Mouse (Mus musculus): ENCODE data around the gene Nkx6-1.
A peak's percentile ranks its signal among the peaks of the same experiment; 100 is the strongest.

Nkx6-1 gene

DNA sequence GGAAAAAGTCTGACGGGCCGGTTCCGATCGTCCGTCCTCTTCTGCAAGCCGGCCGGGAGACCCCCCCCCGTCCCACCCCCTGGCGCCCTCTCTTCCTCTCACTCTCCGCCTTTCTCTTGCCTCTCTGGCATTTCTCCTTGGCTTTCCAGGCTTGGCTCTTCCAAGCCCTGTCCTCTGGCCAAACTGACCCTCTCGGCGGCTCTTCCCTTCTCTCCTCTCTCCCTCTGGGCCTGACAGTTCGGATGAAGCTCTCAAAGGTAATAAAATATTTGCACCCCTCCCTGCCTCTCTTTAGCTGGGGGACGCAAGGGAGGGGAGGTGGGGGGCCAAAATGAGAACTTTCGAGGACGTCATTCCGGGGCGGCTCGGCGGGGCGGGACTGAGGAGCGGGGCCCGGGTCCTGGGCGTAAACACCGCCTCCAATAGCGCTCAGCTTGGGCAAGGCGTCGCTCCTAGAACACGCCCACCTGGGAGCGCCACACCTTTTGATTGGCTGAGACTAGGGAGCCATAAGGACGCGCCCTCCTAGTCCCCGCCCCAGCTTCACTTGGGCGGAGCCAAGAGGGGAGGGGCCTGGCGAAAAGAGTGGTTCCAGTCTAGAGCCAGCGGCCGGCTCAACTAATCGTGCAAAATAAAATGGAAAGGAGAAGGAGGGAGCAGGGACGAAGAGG is at the start of gene Nkx6-1:
TSS of gene Nkx6-1 (minus strand) at position 52 of the 671 bp plus-strand sequence.
- no peak for DNase-seq

DNA sequence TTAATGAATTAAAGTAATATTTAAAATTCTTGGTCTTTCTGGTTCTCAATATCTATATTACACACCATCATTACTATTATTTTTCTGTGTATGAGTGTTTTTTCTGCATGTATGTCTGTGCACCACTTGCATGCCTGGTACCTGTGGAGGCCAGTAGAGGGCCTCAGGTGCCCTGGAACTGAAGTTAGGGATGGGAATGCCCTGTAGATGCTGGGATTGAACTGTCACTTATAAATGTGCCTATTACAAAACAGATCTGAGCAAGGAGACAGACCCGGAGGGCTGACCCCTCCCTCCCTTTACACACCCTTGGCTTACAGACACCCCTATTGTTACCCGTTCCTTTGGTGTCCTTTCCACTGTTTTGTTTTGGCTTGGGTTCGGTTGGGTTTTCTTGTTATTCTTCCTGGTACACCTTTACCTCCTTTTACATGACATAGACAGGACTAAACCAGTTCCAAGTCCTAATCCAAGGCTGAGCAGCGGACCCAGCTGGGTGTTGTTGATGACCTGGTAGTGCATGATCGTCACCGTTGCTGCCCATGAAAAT is 48.3 kb upstream of the Nkx6-1 start:
- DNase-seq = no peak

DNA sequence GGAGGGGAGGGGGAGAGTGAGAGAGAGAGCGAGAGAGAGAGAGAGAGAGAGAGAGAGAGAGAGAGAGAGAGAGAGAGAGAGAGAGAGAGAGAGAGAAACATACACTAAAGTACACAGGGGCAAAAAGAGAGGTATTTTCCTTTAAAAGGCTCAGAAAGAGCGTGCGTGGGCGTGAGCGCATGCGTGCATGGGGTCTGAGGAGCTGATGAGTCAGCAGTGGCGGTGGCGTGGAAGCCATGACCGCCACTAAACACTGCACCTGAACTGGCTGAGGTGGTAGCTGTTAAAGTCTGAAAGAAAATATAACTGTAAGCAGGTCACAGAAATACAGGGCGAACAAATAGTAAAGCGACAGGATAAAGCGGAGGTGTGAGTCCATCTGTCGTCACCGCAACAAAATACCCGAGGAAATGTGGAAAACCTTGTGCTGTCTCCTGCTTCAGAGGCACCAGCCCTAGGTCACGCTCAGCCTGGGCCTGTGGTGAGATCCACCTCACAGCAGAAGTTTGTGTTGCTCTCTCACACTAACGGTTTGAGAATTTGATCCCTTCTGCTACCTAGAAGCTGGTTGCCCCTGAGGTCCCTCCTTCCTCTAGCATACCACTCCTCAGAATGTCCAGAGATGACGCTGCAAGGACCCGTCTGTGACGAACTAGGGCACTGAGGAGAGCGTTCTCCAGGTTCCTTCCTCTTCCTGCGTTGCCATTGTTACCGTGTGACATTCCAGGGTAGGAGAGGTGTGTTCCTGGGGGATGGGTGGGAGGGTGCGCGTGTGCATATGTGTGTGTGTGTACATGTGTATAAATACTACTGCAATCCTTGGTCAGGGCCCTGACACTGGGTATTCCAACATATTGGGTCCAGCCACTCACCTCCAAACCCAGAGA is 38.8 kb upstream of the Nkx6-1 start:
- no peak for DNase-seq

DNA sequence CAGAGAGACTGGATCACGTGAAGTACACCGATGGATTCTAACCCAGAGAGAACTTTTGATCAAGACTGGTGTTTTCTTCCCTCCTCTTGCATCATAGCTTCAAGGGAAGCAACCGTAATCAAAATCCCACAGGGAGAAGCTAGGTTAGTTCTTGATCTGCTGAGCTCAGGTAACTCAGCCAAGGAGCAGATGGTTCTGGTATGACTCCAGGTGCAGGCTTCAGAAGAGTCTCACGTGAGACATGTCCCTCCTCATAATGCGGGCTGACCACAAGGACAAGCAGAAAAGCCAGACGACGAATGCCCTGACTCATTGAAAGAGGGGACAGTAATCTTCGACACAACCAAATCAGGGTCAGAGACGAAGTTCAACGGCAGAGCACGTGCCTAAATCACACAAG is 37.8 kb upstream of the Nkx6-1 start:
- DNase-seq = no peak

DNA sequence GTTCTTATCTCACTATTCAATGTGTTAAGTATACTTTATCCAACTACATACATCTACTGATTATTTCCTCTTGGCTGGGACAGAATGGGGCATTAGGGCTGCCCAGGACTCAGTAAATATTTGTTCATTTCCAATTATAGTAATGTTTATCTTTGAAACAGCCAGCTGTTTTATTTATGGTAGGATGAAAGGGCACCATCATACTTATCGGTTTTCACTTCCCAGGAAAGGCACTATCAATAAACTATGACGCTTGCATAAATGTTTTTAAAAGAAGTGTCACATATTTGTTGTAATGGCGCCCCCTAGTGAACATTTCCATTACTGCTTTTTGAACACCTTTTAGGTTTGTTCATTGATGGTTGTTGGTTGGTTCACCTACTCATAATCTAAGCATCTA is 35.8 kb upstream of the Nkx6-1 start:
- peak; percentile 28 to 42 for DNase-seq

DNA sequence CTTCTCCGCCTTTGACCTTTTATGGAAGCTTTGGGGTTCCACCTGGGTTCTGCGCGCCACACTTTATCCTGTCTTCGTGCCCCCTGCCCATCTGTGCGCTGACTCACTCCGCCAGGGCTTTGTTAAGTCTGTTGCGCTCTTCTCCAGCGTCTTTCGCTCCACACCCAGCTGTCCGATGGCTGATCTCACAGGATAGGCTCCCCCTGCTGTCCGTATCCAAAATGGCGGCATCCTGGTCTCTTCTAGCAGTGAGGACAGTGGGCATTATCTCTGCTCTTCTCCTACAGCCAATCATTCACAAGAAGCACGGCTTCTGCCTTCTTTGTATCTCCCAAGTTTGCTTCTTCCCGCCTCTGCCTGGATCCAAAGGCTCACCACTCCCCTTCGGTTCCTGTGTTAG is 23.8 kb upstream of the Nkx6-1 start:
- DNase-seq = no peak

DNA sequence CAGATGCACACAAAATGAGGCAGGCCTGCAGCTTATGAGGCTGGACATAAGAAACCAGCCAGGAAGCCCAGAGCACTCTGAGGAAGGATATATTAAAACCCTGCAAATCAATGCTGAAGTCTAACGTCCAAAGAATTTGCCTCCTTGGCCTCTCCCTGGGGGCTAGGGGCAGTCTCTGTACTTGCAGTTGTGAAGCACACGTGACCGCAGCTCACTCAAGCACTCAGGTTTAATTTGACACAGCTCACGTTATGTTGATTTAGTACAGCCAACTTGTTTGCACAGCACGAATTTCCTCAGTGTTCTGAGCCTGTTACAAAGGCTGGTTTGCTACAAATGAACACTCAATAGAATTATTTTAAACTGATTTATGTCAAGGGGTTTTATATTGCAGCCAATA is 18.5 kb upstream of the Nkx6-1 start:
- DNase-seq = no peak

DNA sequence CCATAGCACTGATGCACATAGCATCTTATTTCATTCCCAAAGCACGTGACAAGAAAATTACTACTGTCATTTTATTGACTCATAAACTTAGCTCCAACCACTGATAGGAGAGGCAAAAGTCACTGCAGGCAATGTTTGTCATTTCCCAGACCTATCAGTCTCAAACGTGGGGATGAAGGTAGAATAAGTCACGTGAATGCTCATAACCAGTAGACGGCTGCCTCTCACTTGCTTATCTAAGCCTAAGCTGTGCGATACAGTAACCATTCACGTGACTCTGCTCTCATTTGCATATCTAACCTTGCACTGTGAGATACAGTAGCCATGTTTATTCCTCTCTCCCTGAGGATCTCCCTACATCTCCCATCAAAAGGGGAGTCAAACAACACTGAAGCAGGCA is 15.5 kb upstream of the Nkx6-1 start:
- DNase-seq = no peak

DNA sequence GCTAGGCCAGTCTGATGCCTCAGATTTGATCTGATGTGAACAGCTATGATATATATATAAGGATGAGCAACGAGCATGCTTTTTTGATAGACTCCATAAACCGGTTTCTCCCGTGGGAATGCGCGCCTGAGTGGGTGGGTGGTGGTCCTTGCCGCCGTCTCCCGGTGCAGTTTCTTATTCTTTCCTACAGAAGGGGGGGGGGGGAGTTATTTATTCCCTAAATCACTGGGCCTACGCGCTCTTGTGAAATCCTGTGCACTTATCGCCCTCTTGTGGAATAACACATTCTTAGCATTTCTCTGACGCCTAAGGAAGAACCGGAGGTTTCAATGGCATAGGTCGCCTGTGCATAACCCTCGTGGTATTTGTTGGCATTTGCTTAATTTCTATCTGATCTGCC is 4.6 kb upstream of the Nkx6-1 start:
- DNase-seq = no peak

DNA sequence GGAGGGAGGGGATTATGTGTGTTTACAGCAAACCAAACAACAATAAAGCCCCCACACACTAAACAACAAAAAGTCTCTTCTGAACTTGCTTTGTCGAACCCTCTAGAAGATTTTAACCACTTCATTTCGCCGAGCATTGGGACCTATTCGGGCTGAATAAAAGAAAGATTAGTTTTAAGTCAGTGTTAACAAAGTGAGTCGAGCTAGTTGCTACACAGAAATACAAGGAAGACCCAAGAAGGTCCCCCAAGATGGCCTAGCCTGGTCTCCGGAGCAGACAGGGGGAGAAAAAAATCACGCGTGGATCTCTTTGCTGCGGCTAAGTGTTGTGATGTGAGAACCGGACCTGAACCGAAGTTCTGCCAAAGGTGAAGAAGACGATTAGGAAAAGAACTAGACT is 3.7 kb upstream of the Nkx6-1 start:
- no peak for DNase-seq

DNA sequence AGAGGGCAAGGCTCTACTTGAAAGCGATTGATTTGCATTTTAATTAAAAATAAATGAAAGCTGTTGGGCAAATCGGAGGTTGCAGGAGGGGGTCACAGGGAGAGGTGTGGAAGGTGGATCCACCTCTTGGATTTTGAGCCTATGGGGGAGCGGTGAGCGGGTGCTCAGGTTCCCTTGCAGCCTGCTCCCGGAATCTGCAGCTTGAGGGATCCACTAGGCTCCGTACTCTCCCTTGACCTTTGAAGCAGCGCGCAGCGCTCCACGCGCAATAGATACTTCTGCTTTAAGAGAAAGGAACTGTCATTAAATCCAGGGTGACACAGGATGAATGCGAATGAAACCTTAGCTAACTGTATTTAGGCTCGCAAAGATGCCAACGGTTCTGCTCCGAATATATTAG is 3.2 kb upstream of the Nkx6-1 start:
- DNase-seq = no peak

DNA sequence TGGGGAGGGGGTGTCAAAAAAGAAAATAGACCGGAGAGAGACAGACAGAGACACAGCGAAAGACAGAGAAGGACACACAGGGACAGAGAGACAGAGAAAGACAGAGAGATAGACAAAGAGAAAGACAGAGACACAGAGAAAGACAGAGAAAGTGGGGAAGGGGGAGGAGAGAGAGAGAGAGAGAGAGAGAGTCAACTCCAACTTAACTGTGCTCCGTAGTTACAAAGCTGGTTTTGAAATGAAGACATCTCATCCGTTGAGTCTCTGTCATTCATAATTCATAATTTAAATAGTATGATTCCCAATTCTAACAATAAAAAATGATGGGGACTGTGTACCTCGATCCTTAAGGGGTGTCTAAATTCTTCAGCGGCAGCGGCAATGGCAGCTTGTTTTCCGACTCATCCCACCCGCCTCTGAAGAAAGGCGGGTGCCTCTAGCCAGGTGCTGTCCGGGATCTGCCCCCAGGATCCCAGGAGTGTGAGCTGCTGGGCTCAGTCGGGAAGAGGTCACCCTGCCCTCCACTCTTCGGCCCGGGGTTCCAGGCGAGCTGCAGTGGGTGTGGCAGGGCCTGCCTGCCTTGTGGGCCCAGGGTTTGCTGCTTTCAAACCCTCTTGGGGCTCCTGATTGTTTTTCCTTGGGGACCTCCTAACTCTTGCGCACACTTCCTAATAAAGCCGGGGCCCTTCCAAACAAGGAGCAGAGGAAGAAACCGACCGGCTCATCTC is 2.6 kb upstream of the Nkx6-1 start:
- DNase-seq = no peak

DNA sequence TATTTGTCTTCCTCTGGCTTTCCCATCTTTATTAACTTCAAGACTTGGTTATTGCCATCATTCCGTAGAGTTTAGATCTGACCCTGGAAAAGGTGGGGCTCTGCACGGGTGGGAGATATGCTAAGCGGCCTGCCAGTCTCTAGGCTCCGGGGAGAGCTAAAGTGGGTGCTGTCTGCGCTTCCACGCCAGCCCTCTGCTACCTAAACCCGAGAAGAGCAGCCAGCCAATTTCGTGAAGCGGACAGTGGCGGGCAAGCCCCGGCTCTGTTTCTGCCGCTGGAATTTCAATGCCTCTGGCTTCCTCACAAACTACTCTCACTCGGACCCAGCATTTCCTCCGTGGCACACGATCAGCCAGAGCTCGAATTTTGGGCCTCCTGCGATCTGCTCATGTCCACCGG is 1.9 kb upstream of the Nkx6-1 start:
- DNase-seq = no peak

DNA sequence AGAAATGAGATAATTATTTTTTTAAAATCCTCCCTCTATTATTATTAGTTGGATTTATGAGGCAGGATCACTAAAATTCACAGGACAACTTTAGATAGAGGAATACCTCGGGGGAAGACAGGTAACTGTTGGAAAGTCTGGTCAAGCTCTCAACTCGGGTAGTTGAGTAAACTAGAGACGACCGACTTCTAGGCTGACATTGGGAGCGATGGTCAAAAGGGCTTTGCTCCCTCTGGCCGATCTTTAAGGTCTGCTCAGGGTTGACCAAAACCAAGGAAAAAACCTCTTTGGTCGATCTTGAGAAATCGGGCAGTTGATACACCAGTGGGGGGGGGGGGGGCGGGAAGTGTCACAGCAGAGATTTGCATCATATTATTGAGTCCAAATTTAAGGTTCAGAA is 1.3 kb upstream of the Nkx6-1 start:
- DNase-seq = no peak

DNA sequence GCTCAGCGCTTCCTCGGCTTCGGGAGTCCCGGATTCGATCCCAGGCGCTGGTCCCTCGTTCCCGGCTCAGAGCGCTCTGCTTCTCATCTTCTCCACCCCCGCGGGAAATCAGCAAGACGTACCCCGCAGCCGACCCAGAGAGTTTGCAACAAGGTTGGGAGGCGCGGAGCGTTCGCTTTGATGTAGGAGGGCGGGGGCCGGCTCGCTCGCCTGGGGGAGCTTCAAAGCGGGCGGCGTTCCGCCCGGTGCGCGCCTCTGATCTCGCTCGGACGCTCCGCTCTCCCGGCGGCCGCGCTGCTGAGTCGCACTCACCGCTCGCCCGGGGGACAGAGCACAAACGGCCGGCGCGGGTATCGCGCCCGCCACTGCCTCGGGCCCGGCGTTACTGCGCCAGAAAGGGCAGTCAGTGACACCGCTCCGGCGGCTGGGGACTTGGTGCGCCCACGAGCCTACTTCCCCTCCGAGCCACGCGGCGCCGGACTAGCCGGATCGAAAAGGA is 324 bp downstream of the Nkx6-1 start:
- no peak for DNase-seq

DNA sequence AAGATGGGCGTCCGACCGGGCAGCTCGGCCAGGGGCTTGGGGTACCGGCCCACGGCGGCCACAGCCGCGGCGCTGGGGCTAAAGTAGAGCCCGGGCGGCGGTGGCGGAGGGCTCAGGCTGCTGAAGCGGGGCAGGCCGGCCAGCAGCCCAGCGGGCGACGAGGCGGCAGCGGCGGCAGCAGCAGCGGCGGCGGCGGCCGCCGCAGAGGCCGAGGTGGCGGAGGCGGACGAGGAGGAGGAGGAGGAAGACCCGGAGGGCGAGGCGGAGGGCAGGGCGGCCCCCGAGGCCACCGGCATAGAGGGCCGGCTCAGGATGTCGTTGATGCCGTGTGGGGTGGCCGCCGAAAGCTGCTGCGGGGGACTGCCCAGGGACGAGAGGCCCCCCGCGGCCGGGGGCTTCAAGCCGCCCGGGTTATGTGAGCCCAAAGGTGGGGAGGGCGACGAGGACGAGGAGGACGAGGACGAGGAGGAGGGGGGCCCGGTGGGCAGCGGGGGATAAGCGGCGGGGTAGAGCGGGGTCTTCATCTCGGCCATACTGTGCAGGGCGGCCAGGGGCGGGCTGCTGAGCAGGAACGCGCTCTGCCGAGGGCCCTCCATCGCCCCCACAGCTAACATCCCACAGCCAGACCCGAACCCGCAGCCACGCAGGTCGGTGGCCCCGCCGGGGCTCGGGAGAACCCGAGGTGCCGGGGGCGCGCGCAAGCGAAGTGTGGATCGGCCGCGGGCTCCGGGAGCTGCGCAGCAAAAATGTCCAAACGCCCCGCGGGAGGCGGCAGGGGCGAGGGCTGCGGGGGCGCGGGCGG is 974 bp downstream of the Nkx6-1 start:
- DNase-seq = no peak

DNA sequence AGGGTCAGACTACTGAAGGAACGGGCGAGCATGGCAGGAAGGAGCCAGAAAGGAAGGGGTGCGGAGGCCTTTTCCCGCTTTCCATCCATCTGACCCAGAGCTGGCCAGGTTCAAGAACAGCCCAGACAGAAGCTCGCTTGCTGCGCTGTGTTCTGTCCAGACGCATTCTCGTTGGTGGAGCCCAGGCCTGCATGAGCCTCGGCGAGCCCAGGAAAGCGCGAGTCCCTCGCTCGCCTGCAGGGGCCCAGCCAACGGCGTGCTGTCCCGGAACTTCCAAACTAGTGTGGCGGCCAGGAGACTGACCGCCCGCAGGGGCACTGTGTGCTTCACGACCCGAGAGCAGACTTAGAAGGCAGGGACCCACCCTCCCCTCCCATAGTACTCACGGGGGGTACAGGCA is 1.6 kb downstream of the Nkx6-1 start:
- no peak for DNase-seq

DNA sequence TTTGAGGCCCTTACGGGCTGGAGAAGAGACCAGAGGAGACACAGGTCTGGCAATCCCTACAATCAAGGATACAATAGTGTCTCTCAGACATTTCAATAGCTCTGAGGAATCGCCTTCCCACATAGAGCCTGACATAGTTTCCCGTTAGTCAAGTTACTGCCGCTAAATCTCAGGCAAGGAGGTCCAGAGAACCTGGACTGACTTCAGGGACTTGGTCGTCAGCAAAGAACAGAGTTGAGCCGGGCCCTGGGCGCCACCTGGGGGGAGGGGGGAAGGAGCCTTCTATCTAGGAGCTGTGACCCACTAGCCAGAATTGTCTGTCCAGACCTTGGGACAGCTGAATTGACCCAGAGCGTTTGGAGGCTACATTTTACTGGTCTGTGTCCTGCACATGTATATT is 2.3 kb downstream of the Nkx6-1 start:
- DNase-seq = no peak

DNA sequence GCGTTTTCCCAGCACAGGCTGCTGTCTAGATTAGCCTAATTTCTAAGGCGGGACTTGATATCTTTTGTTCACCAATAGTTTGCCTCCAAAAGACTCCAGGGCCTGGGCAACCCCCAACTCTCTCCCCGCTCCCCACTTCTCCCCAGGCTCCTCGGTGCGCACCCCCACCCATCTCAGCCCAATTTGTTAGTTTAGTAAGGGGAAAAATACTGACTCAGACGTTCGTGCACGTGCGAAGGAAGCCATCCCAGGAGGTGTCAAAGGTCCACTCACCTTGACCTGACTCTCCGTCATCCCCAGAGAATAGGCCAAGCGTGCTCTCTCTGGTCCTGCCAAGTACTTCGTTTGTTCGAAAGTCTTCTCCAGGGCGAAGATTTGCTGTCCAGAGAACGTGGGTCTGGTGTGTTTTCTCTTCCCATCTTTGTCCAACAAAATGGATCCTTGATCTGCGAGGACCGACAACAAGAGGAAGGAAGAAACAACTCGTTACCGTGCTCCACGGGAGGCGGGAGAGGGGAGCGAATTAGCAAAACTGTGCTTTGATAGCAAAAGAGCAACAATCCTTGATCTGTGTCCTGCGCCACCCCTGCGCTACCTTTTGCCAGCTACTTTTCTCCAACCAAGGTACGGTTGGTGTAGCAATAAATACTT is 3.1 kb downstream of the Nkx6-1 start:
- no peak for DNase-seq

DNA sequence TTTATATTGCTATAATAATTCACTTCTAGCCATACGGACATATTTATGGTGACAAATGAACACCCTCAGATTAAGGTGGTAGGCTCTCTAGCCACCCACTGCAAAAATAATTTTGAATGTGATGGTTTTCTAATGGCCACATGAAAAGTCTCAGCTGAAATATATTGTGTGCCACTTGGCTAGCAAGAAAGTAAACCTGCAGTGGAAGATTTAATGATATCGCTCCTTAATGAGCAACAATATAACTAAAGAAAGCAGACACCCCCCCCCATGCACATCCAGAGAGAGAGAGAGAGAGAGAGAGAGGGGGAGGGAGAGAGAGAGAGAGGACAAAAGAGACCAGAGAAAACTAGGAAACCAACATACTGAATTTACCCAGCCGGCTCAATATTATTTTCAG is 4.1 kb downstream of the Nkx6-1 start:
- DNase-seq = no peak

DNA sequence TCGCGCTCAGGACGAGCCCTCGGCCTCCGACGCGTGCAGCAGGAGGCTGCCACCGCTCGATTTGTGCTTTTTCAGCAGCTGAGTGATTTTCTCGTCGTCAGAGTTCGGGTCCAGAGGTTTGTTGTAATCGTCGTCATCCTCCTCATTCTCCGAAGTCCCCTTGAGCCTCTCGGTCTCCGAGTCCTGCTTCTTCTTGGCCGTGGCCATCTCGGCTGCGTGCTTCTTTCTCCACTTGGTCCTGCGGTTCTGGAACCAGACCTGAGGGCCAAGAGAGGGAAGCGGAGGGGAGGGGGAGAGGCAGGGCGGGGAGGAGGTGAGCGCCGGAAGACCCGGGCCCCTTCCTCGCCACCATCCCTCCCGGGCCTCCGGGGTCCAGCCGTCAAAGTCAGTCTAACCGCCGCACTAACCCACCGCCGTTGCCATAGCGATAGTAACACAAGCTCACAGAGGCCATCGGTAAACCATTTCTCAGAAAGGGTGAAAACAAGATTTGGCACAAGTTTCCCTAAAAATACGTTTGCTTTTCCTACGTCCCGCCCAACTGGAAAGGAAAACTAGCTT is 5.3 kb downstream of the Nkx6-1 start:
- DNase-seq = no peak

DNA sequence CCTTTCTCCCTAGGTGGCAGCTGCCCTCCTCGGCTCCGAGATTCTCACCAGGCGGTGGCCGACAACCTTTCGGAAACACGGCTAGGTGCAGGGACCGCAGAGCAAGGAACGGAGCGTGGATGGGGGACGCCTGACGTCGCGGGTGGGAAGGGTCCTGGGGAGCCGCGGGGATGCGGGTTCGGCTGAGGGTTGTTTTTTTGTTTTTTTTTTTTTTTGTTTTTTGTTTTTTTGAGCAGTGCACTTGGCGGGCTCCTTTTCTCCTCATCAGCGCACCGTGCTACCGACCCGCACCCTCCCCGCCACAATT is 5.9 kb downstream of the Nkx6-1 start:
- no peak for DNase-seq
